Mouse (Mus musculus): ENCODE data around the gene Rbfox3. TPM values are rescaled to one million over a fixed set of nuclear protein-coding genes. Genes with fewer than 3 reads are reported as not detected.

The Rbfox3 gene
- total RNA-seq, 2 experiments from 2014 or later, result not detected

- ATAC-seq (replicated peaks; ENCODE audit: poor library complexity), result no peak
Observed at GRCm38 (mm10) chr11:118558193-118558592, 353.2 kb downstream of the Rbfox3 start.

DNA sequence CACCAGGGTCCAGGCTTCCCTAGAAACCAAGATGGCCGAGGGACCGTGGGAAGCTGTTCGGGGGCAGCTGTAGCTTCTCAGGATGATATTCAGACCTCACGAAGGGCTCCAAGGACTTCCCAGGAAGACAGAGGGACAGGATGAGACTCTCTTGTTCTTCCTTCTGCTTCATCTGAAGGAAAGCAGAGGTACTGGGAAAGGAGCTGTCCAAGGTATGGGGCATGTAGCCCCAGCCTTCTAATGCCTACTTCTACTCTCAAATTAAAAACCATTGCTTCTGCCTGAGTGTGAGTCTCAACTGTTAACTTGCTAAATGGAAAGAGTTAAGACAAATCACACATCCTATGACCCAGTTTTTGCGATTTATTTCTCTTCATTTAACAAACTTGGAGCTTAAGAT, 355.8 kb downstream of the Rbfox3 start:
- no peak for ATAC-seq (replicated peaks; ENCODE audit: poor library complexity)

DNA sequence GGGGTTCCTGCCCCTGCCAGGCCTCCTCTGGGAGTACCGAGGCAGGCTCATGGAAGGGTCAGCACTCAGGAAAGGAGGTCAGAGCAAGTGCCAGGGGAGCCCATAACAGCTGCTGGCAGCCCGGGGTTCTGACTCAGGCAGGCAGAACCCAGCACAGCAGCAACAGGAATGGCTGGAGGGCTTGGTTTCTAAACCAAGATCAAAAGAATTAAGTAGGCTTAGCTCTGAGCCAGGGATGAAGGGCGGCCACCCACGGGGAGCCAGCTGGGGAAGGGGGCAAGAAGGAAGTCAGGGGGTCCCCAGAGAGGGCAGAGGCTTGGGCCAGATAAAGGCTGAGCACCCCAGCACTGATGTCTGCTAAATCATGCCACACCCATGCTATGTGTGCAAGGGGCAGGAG, 356.9 kb downstream of the Rbfox3 start:
- no peak for ATAC-seq (replicated peaks; ENCODE audit: poor library complexity)

DNA sequence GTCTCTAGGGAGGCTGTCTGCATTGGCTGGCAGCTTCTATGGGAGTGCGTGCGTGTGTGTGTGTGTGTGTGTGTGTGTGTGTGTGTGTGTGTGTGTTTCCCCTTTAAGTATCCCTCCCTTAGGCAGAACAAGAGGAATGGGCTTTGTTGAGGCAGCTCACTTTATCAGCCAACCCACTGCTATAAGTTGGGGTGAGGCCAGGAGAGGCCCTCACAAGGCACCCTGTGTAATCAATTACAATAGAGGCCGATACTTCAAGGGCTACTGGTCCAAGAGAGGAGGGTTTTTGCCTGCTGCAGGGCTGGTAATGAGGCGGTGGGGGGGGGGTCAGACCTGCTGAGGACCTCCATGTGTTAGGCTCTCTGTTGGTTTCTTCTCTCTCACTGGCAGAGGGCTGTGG, 357.5 kb downstream of the Rbfox3 start:
- ATAC-seq (replicated peaks; ENCODE audit: poor library complexity), result no peak

DNA sequence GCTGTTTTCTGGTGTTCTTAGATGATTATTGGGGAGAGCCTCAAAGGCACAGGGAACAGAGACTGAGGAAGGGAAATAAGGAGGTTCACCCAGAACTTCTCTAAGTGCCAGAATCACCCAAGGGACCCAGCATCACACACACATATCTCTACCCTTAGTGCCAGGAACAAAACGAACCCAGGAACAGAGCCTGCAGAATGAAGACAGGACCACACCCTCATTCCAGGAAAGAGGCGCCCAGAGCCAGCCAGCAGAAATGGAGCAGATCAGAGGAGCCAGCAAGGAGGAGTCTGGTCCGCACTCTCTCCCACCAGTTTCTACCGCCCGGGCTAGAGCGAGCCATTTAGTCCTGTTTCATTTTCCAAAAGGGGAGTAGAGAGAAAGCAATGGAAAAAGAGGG, 358.4 kb downstream of the Rbfox3 start:
- no peak for ATAC-seq (replicated peaks; ENCODE audit: poor library complexity)

GRCm38 (mm10) chr11:118552478-118552877, 358.9 kb downstream of the Rbfox3 start:
- ATAC-seq (replicated peaks; ENCODE audit: poor library complexity), result no peak

- no peak for ATAC-seq (replicated peaks; ENCODE audit: poor library complexity)
Observed at GRCm38 (mm10) chr11:118551705-118552104, 359.7 kb downstream of the Rbfox3 start.

DNA sequence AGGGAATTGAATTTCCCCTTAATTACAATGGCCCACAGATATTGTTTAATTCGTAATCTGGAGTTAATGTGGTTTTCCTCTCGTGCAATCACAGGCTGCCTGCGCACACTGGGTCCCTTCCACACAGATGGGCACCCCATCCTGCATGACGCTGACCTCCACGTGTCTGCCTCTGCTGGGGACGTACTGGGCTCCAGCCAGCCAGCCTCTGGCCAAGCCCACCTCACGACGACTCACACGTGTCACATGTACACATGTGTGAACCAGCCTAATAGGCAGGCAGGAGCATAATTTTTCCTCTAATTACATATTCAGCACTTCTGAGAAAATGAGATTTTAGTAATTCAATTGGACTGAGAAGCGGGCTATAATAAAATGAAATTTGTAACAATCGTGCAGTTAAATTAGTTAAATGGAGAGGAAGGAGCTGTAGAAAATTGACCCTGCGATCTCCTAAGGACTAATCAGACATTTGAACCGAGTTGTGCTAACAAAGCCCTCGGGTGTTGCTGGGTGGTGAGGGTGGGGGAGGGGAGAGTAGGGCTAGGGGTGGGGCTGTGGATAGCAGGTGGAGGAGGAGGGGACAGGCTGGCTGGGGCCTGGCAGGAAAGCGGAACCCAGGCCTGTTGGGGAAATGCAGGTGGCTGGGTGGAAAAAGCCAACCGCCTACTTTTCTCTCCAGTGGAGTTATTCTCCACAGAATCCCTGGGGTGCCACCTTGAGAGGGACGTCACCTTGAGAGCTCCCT, 360.4 kb downstream of the Rbfox3 start:
- no peak for ATAC-seq (replicated peaks; ENCODE audit: poor library complexity)

GRCm38 (mm10) chr11:118548242-118548641, 363.2 kb downstream of the Rbfox3 start:
- ATAC-seq (replicated peaks; ENCODE audit: poor library complexity), result no peak

- ATAC-seq (replicated peaks; ENCODE audit: poor library complexity), result no peak
Observed at GRCm38 (mm10) chr11:118546269-118546668, 365.1 kb downstream of the Rbfox3 start.

GRCm38 (mm10) chr11:118545690-118546089, 365.7 kb downstream of the Rbfox3 start:
- ATAC-seq (replicated peaks; ENCODE audit: poor library complexity), result no peak

DNA sequence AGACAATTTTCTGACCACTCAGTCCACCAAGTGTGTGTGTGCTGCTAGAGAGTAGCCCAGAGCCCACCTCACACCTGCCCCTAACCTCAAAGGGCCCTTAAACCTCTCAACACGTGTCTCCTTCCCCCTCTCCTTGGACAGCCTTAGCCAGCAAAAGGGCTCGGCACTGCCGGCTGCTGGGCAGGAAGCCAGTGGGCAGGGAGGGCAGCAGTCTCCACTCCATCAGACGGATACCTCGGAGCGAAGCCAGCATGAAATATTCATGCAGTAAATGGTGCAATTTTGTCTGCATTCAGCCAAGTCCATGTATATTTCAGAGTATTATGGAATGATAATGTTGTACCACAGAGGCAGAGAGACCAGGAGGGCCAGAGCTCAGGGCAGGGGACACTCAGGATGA, 366.8 kb downstream of the Rbfox3 start:
- no peak for ATAC-seq (replicated peaks; ENCODE audit: poor library complexity)

GRCm38 (mm10) chr11:118542906-118543305, 368.5 kb downstream of the Rbfox3 start:
- ATAC-seq (replicated peaks; ENCODE audit: poor library complexity), result no peak

GRCm38 (mm10) chr11:118540411-118541026, 370.9 kb downstream of the Rbfox3 start:
- ATAC-seq (replicated peaks; ENCODE audit: poor library complexity), result no peak

DNA sequence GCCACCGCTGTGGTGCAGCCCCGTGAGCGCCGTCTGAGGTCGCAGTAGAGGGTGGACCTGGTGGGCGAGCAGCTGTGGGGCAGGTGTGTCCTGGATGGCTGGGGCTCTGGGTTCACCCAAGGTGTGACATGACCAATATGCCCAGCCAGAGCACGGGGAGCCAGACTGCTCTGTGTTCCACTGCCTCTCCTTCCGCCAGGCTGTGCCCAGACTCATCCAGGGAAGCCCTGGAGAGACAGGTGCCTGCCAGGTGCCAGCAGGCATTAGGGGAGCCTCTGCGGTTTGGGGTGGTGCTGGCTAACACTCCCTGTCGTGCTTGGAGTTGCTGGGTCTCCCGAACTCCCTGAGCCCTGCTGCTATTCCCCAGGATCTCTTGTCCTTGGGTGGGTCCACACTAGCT, 373.4 kb downstream of the Rbfox3 start:
- ATAC-seq (replicated peaks; ENCODE audit: poor library complexity), result no peak

DNA sequence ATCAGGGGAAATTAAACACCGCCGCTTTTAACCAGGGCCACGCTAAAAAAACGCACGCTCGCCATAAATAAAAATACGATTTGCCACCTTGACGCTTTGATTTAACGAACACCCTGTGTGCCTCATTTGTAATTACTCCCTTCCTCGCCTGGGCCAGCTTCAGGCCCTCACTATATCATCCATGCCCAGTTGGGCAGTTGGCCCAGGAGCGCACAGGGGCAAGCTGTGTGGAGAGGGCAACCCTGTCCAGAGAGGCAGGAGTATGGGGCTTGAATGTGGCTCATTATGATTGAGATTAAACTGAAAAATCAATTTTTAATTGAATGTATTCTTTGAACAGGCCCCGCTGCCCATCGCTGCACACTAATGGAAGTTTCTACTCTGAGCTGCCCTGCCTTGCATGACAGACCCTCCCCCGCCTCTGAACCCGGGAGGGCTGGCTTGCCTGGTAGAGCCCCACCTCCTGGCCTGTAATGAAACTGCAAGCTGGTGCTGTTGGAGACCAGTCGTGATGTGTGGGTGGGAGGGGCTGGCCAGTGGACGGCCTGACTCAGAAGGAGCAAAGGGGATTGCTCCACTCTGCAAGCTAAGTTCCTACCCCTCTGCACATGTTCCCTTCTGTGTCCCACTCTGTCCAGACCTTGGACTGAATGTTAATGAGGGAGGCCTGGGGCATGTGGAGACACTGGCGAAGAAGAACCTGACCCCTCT, 376.9 kb downstream of the Rbfox3 start:
- ATAC-seq (replicated peaks; ENCODE audit: poor library complexity), result peak; percentile 58

- ATAC-seq (replicated peaks; ENCODE audit: poor library complexity), result no peak
Observed at GRCm38 (mm10) chr11:118530313-118530712, 381.1 kb downstream of the Rbfox3 start.

- ATAC-seq (replicated peaks; ENCODE audit: poor library complexity), result no peak
Observed at GRCm38 (mm10) chr11:118528761-118529160, 382.6 kb downstream of the Rbfox3 start.

GRCm38 (mm10) chr11:118525059-118525458, 386.3 kb downstream of the Rbfox3 start:
- no peak for ATAC-seq (replicated peaks; ENCODE audit: poor library complexity)

GRCm38 (mm10) chr11:118523496-118524145, 387.8 kb downstream of the Rbfox3 start:
- ATAC-seq (replicated peaks; ENCODE audit: poor library complexity), result no peak

DNA sequence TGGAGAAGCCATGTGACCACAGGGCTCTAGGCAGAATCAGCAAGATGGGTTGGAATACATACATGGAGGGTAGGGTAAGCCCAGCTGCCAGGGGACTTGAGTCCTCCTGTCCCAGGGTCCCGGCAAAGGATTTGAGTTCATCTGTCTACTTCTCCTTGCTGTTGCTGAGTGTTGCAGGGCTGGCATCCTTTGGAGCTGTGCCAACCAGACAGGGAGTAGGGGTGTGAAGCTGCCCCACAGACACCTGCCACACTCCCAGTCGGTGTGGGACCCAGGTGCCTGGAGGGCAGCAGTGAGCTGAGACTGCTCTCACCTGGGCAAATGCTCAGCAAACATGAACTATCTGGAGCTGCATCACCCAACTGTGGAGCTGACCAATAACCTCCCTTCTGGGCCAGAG, 390.5 kb downstream of the Rbfox3 start:
- ATAC-seq (replicated peaks; ENCODE audit: poor library complexity), result no peak

GRCm38 (mm10) chr11:118520251-118520650, 391.1 kb downstream of the Rbfox3 start:
- no peak for ATAC-seq (replicated peaks; ENCODE audit: poor library complexity)
